Mouse (Mus musculus): ENCODE measurements at regions not wholly inside any gene's neighbourhood (a gene's known extent, or its start where the extent isn't known, plus 50 kb on each side); places are given as distances from the start of the nearest gene placed in this dataset. TPM values are rescaled to one million over a fixed set of nuclear protein-coding genes. Genes with fewer than 3 reads are reported as not detected.

DNA sequence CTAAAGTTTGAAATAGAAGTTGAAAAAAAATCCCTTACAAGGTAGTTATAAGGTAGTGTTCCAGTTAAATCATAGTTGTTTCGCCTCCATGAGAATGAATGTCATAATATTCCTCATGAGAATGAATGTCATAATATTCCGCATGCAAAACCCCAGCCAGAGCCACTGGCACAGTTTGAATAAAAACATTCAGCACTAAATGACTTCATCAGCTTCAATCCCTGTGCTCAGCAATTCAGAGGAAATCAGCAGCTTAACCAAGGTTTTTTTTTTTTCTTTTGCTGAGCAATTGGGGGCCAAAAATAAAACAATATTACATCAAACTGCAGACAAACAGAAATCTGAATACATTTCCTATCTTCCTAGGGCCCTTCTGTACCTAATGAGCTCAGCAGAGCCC, 102.7 kb upstream of the Slc24a2 start:
- ATAC-seq (replicated peaks; ENCODE audit: low FRiP score), result no peak
- Histone ChIP-seq H3K4me1 (no peaks in the 10 kb centered on the region), H3K36me3 (no peaks in the 10 kb centered on the region), H3K9me3 (replicated peaks) (no peaks in the 10 kb centered on the region), H3K9ac (no peak overlapping the region), H3K27ac (no peak overlapping the region), H3K4me3 (replicated peaks) (no peak overlapping the region), H3K4me2 (no peak overlapping the region), H3K27me3 (no peaks in the 10 kb centered on the region)
- WGBS, result 89% methylated on average over 2 of the region's 2 CpGs

DNA sequence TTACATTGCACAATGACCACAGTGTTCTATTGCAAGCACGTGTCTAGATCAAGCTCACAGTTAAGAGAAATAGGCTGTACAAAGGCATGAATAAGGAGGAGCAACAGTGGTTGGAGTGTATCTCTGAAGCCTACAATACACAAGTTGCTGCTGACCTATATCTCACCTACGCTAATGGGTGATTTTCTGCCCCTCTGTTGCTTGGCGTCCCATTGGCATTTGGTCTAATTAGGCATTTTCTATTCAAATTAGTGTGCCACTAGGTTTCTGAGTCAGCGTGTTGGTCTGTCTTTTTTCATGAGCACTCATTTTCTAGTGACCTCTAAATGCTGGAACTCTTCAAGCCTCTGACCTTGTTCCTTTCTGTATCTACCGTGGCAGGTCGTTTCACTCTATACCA, 98.9 kb upstream of the Slc24a2 start:
- Histone ChIP-seq H3K9me3 (replicated peaks) (no peaks in the 10 kb centered on the region), H3K36me3 (no peaks in the 10 kb centered on the region), H3K4me2 (no peak overlapping the region), H3K9ac (no peak overlapping the region), H3K4me3 (replicated peaks) (no peak overlapping the region), H3K27me3 (no peaks in the 10 kb centered on the region), H3K4me1 (no peaks in the 10 kb centered on the region), H3K27ac (no peak overlapping the region)
- no peak for ATAC-seq (replicated peaks; ENCODE audit: low FRiP score)
- 79% methylated on average over 6 of the region's 6 CpGs for WGBS

DNA sequence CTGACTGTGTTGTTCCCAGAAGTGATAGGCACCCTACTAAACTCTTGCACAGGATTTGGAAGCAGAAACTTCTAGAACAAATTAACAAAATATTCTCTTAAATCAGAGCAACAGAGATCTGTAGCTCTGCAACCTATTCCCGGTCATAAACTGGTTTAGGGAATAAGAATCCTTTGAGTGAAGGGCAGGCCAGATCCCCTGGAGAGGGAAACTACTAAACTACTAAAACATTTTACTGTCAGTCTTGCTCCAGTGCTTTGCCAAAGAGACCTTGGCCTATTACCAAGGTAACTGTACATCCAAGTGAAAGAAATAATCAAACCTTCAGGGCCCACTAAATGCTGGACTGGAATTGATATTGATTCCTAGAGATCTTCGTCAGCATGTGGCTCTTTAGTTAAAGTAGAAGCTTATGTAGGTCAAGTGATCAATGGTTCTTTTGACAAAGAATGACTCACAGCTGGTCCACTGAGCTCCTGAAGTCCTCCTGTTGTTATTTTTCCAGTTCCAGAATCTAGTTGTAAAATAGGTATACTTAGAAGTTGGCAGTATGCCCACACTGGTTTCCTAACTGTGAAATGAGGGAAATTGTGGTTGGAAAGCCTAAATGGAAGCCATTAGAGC, 91.6 kb upstream of the Slc24a2 start:
- H3K9me3 ChIP-seq (replicated peaks), result no peaks in the 10 kb centered on the region
- no peaks in the 10 kb centered on the region for H3K36me3 ChIP-seq
- no peak overlapping the region for H3K9ac ChIP-seq
- H3K4me3 ChIP-seq (replicated peaks), result no peak overlapping the region
- no peaks in the 10 kb centered on the region for H3K27me3 ChIP-seq
- H3K4me1 ChIP-seq, result no peaks in the 10 kb centered on the region
- H3K4me2 ChIP-seq, result no peak overlapping the region
- H3K27ac ChIP-seq, result no peak overlapping the region
- WGBS, result 60% methylated on average over 2 of the region's 2 CpGs
- no peak for ATAC-seq (replicated peaks; ENCODE audit: low FRiP score)

- Histone ChIP-seq H3K4me2 (no peak overlapping the region), H3K4me3 (replicated peaks) (no peak overlapping the region), H3K4me1 (no peaks in the 10 kb centered on the region), H3K9ac (no peak overlapping the region), H3K36me3 (no peaks in the 10 kb centered on the region), H3K27ac (no peak overlapping the region), H3K27me3 (no peaks in the 10 kb centered on the region), H3K9me3 (replicated peaks) (no peaks in the 10 kb centered on the region)
- no peak for ATAC-seq (replicated peaks; ENCODE audit: low FRiP score)
- WGBS, result 75% methylated on average over 5 of the region's 5 CpGs
Measured at GRCm38 (mm10) chr4:87298129-87298528, 67.9 kb upstream of the Slc24a2 start.

DNA sequence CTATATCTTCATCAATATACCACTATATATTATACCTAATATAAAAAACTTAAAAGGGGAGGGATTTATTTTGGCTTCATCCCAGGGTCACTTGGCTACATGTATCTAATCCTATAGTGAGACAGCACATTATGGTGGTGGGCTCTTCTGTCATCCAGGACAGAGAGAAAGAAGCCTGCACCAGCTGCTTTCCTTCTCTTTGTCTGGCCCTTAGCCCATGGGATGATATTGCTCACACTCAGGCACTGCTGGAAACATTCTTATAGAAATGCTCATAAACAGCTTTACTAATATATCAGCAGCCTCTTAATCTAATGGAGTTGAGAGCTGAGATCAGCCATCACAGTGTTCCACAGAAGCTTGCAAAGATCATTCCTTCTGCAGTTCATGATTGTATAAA, 64.3 kb upstream of the Slc24a2 start:
- no peak overlapping the region for H3K4me3 ChIP-seq (replicated peaks)
- no peak overlapping the region for H3K27ac ChIP-seq
- ATAC-seq (replicated peaks; ENCODE audit: low FRiP score), result no peak
- no peak overlapping the region for H3K4me2 ChIP-seq
- no peaks in the 10 kb centered on the region for H3K4me1 ChIP-seq
- no peaks in the 10 kb centered on the region for H3K36me3 ChIP-seq
- H3K9me3 ChIP-seq (replicated peaks), result no peaks in the 10 kb centered on the region
- H3K27me3 ChIP-seq, result no peaks in the 10 kb centered on the region
- no peak overlapping the region for H3K9ac ChIP-seq

Small RNAs in the stretch of these regions (microRNA-seq; reads per million reads assigned to microRNA genes)
- gene Gm23154, result not detected

Data from kidney, embryonic 15.5 days (tissue).